Mouse (Mus musculus) erythroblast, embryonic 14.5 days (primary cell): ENCODE measurements around the gene Ctnnd2.

Source experiments
- GATA1 ChIP-seq: IDR thresholded peaks from 2 replicates; pipeline ENCODE4 v1.6.1; 2012; ENCODE audit warnings: low read length, inconsistent platforms, mixed read lengths
- TAL1 ChIP-seq: IDR thresholded peaks from 3 replicates; pipeline ENCODE4 v1.6.1; 2012; ENCODE audit warnings: low read length, inconsistent platforms, mixed read lengths

- TF ChIP-seq GATA1 (no peak), TAL1 (no peak)
Measured at GRCm38 (mm10) chr15:30462804-30463423, 290.5 kb downstream of the Ctnnd2 start.
